Mouse (Mus musculus): ENCODE measurements at regions not wholly inside any gene's neighbourhood (a gene's known extent, or its start where the extent isn't known, plus 50 kb on each side); places are given as distances from the start of the nearest gene placed in this dataset.

Small RNA genes lying in the stretch of these regions (microRNA-seq; reads per million reads assigned to microRNA genes)
- 0 reads per million in 2 experiments for gene Gm25708
